Mouse (Mus musculus): Measurements from ENCODE around the gene Nat8f5.
"Not testable (repeated sequence)": the region's sequence is repeated elsewhere in the genome, so short reads cannot be mapped to it uniquely, and the experiment has no call there.

The Nat8f5 gene

GRCm38 (mm10) chr6:85820837-85821236 is at the start of gene Nat8f5, which contains the start of gene Nat8f6:
Nat8f5 (minus strand) TSS chr6:85820972.
Nat8f6 (minus strand) TSS chr6:85820954.
- DNase-seq (ENCODE audit: low read depth, low spot score): no peak

GRCm38 (mm10) chr6:85869006-85869405 is 48.2 kb upstream of the Nat8f5 start, which contains the start of gene Nat8f2:
Nat8f2 (minus strand) TSS chr6:85869158.
- DNase-seq (ENCODE audit: low read depth, low spot score): not testable (repeated sequence)

GRCm38 (mm10) chr6:85867726-85868690 is 47.2 kb upstream of the Nat8f5 start:
- DNase-seq (ENCODE audit: low read depth, low spot score): no peak

GRCm38 (mm10) chr6:85866995-85867394 is 46.2 kb upstream of the Nat8f5 start:
- DNase-seq (ENCODE audit: low read depth, low spot score): not testable (repeated sequence)

GRCm38 (mm10) chr6:85866166-85866565 is 45.4 kb upstream of the Nat8f5 start:
- DNase-seq (ENCODE audit: low read depth, low spot score): not testable (repeated sequence)

- not testable (repeated sequence) for DNase-seq (ENCODE audit: low read depth, low spot score)
These were observed 44.3 kb upstream of the Nat8f5 start for GRCm38 (mm10) chr6:85864900-85865639.

- DNase-seq (ENCODE audit: low read depth, low spot score): no peak
These were observed 43.1 kb upstream of the Nat8f5 start for GRCm38 (mm10) chr6:85863840-85864239.

GRCm38 (mm10) chr6:85863136-85863535 is 42.4 kb upstream of the Nat8f5 start:
- DNase-seq (ENCODE audit: low read depth, low spot score): no peak

GRCm38 (mm10) chr6:85862565-85862964 is 41.8 kb upstream of the Nat8f5 start:
- no peak for DNase-seq (ENCODE audit: low read depth, low spot score)

GRCm38 (mm10) chr6:85861247-85861646 is 40.5 kb upstream of the Nat8f5 start:
- no peak for DNase-seq (ENCODE audit: low read depth, low spot score)

- DNase-seq (ENCODE audit: low read depth, low spot score): no peak
These were observed 35.5 kb upstream of the Nat8f5 start for GRCm38 (mm10) chr6:85856194-85856678.

GRCm38 (mm10) chr6:85853481-85853880 is 32.7 kb upstream of the Nat8f5 start:
- DNase-seq (ENCODE audit: low read depth, low spot score): no peak

- DNase-seq (ENCODE audit: low read depth, low spot score): no peak
These were observed 30.4 kb upstream of the Nat8f5 start for GRCm38 (mm10) chr6:85851062-85851773.

- DNase-seq (ENCODE audit: low read depth, low spot score): peak; percentile 80
These were observed 28.5 kb upstream of the Nat8f5 start for GRCm38 (mm10) chr6:85849240-85849639.

GRCm38 (mm10) chr6:85848140-85848539 is 27.4 kb upstream of the Nat8f5 start:
- peak; percentile 38 for DNase-seq (ENCODE audit: low read depth, low spot score)

- no peak for DNase-seq (ENCODE audit: low read depth, low spot score)
These were observed 26.1 kb upstream of the Nat8f5 start for GRCm38 (mm10) chr6:85846921-85847320.

- peak; percentile 79 for DNase-seq (ENCODE audit: low read depth, low spot score)
These were observed 23.1 kb upstream of the Nat8f5 start for GRCm38 (mm10) chr6:85843677-85844458.

GRCm38 (mm10) chr6:85839982-85840381 is 19.2 kb upstream of the Nat8f5 start:
- no peak for DNase-seq (ENCODE audit: low read depth, low spot score)

- no peak for DNase-seq (ENCODE audit: low read depth, low spot score)
These were observed 17.9 kb upstream of the Nat8f5 start for GRCm38 (mm10) chr6:85838674-85839073.

- peak; percentile 49 for DNase-seq (ENCODE audit: low read depth, low spot score)
These were observed 16.5 kb upstream of the Nat8f5 start for GRCm38 (mm10) chr6:85837307-85837706.

GRCm38 (mm10) chr6:85836827-85837226 is 16.1 kb upstream of the Nat8f5 start:
- peak; percentile 55 for DNase-seq (ENCODE audit: low read depth, low spot score)

All from R1 (cell line).